Mouse (Mus musculus) cerebellum, adult 8-10 months (tissue): ENCODE data around the gene Syt2.
A peak's percentile ranks its signal among the peaks of the same experiment; 100 is the strongest.

Source experiments
- DNase-seq: peaks from one replicate; pipeline ENCODE4 v3.0.0; 2022

The Syt2 gene

GRCm38 (mm10) chr1:134749889-134750288, 103.4 kb downstream of the Syt2 start:
- DNase-seq: peak; percentile 72

DNA sequence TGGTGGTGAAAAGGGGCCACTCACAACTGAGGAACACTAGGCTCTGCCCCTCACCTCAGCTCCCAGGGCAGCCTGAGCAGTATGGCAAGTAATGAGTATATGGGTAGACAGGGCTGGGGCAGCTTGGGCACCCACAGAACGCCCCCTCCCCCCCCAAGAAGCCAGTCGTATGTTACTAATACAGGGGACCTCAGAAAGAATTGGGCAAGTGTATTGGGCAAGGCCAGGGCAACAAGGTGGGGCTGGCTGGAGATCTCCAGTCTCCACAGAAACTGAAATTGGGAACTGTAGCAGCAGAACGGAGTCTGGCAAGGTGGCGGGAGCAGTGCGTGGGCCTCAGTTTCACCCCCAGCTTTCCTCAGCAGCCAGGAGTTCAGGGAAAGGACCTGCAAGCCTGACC, 106.0 kb downstream of the Syt2 start:
- no peak for DNase-seq

DNA sequence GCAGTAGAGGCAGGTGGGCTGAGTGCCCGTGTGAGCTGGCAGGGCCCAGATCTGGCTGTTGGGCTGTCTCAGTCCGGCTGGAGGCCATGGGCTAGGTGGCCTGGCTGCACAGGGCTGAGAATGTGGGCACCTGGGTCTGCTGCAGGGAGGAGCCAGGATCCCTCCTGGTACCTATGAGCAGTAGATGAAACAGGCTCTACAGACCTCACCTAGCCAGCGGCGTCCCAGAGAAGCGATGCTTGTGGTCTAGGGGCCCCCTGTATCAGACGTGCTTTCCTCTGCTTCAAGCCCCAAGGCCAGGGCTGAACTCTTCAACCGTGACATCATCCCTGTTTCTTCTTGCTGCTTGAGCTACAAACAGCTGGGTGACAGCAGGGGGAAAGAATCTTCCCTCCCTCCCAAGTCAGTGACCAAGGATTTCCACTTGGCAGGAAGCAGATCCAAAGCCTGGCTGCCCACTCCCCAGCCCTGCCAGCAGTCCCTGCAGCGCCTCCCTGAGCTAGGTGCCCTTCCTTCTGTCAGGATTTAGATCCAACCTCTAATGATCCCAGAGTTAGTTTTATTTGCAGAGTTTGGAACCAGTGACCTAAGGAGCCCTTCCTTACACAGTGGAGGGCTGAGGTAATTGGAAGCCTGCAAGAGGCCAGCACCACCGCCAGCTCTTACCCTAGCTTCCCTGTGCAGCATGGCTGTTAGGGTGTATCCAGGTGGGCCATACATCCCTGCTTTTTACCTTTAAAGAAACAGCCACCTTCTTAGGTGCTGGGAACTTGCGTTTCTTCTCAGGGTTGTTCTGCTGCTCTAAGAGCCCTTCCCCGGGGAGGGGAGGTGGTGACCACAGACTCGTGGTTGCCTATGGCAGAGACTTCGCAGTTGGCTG, 107.5 kb downstream of the Syt2 start:
- no peak for DNase-seq

DNA sequence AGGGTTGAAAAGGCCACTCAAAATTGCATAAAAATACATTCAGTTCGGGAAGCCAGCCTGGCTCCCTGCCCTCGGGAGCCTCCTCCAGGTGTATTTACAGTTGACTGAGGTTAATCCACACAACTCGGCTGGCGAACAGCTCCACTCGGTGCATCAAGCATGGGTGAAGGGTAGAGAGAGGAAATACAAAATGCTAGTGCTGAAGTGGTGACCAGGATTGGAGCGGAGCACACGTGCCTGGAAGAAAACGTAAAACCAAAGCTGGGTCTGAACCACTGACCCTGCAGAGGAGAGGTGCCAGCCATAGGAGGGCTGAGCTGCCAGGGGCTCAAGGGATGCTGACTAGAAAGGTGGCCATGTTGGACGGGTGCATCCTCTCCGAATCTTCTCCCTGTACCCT, 108.3 kb downstream of the Syt2 start:
- DNase-seq: no peak

DNA sequence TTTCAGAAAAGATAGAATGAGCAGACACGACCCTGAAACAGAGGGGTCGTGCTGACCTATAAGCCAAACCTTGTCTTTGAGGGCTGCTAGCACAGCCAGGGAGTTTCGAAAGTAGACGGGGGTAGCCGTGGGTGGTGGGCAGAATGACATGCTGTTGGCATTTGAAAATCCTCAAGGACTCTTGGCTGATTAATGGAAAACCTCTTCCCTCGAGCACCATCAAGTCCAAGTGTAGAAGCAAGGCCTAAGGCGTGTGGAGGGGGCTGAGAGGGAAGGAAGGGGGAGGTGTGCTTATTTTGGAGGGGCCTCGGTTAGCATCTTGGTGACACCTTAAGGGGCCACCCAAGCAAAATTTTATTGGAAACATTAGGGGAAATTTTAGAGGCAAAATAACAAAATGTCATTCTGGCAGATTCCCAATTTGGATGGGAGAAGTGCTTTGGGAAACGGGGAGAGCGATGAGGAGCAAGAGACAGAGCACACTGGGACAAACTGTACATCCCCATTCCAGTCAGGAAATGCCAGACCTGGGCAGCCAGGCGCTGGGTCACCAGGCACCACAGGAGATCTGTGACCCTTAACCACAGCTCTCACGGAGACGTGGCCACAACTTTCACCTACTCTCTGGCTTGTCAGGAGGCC, 109.2 kb downstream of the Syt2 start:
- no peak for DNase-seq

GRCm38 (mm10) chr1:134756190-134756873, 109.9 kb downstream of the Syt2 start:
- no peak for DNase-seq

DNA sequence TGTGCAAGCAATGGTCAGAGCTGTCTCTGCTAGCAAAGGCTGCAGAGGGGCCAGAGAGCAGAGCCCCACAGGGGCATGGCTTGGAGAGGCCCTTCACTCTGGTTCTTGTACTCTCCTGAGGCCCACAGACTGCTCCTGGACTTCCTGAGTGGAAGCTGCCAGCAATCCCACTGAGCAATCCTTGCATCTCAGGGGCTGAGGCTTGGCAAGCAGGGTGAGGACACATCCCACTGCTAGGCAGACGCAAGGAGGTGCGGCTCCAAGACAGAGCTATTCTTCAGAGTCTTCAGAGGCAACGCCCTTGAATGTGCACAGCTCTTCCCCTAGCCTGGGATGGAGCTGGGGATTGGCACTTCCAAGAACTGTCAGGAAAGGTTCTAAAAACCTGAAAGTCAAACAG, 110.8 kb downstream of the Syt2 start:
- DNase-seq: no peak

- no peak for DNase-seq
Observed at GRCm38 (mm10) chr1:134759133-134759532, 112.7 kb downstream of the Syt2 start.

DNA sequence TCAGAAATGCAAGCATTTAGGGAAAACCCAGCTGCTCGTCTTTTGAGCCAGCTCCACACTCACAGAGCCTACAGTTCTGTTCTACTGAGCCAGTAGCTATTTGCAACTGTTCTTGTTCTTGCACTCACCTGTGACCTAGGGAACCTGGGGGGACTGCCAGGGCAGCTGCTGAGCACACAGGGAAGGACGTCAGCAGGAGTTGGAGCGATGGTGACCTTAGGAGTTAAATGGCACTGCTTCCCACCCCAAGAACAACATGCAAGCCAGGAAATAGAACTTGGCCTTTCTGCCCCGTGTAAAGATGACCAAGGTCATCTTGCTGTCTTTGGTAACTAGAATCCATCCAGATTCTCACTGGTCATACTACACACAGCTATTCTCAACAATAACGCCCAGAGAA, 114.2 kb downstream of the Syt2 start:
- DNase-seq: no peak

- DNase-seq: no peak
Observed at GRCm38 (mm10) chr1:134761534-134761933, 115.1 kb downstream of the Syt2 start.

- no peak for DNase-seq
Observed at GRCm38 (mm10) chr1:134763250-134763649, 116.8 kb downstream of the Syt2 start.

- no peak for DNase-seq
Observed at GRCm38 (mm10) chr1:134763776-134764438, 117.4 kb downstream of the Syt2 start.

DNA sequence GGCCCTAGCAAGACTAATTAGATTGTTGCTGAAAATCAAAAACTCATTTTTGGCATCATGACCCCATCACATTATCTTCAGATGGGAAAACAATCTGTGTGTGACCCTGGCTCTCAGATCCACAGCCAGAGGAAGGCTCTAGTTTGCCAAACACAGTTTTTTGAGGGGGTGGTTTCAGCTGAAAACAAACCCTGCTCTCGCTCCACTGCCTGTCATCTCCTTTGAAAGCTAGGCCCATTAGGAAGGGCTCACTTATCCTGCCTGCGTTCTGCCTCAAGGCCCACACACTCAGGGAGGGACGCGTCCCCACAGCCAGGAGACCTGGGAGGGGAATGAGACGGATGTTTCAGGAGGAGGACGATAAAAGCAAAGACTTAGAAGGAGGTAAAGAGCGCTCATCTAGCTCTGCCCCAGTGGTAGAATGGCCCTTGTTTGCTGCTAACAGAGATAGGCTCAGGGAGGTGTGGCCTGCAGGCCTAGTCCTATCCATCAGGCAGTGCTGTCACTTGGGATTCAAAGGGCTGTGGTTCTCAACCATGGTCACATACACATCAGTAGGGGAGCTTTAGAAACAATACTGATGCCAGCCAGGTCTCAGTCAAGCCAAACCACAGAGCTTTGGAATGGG, 118.5 kb downstream of the Syt2 start:
- DNase-seq: no peak

- DNase-seq: no peak
Observed at GRCm38 (mm10) chr1:134766448-134766847, 120.0 kb downstream of the Syt2 start.

GRCm38 (mm10) chr1:134770312-134770711, 123.8 kb downstream of the Syt2 start:
- no peak for DNase-seq

GRCm38 (mm10) chr1:134771353-134771752, 124.9 kb downstream of the Syt2 start:
- no peak for DNase-seq

DNA sequence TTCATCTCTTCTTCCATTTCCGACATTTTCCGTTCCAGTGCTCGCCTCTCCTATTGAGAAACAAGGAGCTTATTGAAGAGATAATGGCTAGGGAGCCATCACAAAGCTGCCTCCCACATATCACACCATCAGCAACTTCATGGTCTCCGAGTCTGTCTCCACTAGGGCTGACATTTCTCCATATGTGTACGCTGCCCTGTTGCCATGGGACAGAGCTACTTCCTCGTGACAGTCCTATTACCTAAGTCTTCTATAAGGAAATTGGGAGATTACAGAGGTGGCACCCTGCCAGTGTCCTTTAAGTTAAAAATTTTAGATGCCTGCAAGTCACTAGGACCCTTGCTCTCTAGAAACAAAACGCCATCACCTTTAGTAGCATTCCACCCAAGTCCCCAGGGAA, 125.5 kb downstream of the Syt2 start:
- DNase-seq: no peak

GRCm38 (mm10) chr1:134772821-134773220, 126.3 kb downstream of the Syt2 start:
- no peak for DNase-seq

GRCm38 (mm10) chr1:134773256-134773655, 126.8 kb downstream of the Syt2 start:
- DNase-seq: no peak

DNA sequence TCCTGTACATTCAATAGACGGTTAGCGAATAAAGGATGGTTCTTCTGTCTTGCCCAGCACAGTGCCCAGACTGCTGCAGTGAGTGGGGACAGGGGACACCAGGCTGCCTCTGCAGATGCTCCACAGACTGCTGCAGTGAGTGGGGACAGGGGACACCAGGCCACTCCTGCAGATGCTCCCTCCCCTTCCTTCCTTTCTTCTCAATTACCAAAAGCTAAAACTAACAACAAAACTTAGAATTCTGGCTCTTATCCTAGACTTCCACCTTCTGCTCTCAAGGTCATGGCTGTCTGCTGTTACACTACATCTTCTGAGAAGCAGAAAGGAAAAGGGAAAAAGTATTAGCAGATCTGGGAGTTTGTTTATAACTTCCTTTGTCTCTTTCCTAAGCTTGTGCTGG, 127.8 kb downstream of the Syt2 start:
- no peak for DNase-seq

DNA sequence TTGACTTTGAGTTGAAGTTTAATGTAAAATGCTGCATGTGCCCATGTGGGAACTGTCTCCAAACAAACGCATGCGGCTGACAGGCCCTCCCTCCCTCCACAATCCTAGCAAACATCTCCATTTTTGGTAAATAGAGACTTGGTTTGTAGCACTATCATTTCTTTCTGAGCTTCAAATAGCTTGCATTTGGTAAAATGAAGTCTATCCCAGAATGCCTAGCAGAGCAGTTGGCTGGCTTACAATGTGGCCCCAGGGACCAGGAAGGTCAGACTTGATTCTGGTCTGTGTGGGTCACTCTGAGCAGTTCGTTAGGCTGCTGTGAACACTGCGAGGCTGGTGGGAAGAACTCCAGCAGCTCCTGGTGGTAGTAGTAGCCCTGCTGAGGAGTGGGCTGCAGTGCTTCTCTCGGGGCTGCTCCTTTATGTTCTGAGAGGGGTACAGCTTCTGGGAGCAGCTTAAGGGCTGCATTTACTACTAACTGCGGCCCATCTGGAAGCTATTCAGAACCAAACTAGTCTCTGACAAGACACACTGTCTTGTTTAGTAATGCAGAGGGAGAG, 128.3 kb downstream of the Syt2 start:
- no peak for DNase-seq

DNA sequence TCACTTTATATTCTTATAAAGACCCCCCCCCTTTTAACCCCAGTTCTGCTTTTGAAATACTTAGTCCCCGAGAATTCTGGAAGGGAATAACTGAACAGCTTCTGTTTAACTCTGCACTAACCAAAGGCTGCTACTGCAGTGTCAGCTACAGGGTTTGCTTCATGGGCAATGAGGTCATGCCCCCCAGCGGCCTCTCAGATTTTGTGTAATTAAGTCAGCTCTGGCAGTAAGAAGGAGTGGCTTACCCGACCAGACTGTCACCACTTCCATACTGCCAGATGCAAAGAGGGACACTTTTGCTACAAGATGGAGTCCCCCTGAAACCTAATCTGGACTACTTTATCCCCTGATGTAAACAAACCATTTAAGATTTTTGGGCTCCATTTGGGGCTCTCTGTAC, 129.2 kb downstream of the Syt2 start:
- no peak for DNase-seq
